Mouse (Mus musculus) adrenal gland, adult 18-20 months (tissue): ENCODE measurements at regions not wholly inside any gene's neighbourhood (a gene's known extent, or its start where the extent isn't known, plus 50 kb on each side); places are given as distances from the start of the nearest gene placed in this dataset.

ENCODE experiments used
- DNase-seq, 2 experiments: peaks; one replicate each; pipeline ENCODE4 v3.0.0; 2021 to 2022; ENCODE audit warnings: low spot score in 2 of 2

DNA sequence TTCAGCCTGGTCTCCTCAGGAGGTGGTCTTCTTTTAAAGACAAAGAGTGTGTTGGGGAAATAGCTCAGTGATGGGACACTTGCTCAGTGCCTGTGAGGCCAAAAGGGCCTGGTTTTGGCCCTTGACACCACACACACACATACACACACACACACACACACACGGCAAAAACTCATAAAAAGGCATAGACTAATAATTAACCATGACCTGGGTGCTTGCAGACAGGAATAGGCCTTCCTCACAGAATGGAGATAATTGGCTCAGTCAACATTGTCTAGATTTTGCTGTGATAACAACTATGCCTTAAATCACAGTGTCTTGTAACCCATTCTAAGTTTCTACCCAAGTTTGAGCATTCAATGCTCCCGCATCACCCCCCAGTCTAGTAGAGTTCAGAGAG, 158.5 kb downstream of the Emp1 start:
- DNase-seq: no peak

DNA sequence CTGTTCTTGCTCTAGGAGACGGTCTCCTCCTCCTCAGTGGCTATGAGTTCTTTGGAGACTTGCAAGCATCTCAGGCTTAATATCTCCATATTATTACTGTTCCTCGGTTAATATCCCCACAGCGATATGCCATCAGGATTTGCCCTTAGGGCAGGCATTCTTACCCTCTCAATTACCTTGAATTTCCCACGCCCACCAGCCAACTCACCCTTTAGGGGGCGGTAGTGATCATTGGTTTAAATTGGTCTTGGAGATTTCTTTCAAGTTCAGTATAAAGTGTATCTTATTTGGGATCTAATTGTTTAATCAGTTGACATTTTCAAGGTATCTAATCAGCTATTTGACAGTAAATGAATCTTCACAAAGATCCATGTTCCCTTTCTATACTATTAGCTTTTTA, 162.5 kb downstream of the Emp1 start:
- no peak for DNase-seq

DNA sequence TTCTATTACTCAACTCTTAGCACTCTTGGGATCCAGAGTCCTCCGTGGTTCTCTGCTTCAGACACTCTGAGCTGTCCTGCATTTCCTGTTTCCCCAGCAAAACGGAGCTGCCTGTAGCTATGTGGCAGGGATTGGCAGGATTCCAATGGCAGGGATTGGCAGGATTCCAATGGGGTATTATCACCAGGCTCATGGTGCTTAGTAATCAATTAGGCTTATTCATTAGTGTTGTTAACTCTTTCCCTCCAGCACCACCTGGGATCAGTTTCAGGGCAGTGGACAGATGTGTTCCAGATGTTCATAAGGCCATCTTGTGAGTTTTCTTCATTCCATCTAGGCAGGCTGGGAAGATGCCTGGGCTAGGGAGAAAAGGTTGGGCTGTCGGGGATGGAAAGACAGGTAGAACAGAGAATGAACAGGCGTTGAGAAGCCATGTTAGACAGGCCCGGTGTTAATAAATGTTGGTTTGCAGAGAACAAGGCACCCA, 163.5 kb downstream of the Emp1 start:
- DNase-seq: no peak

DNA sequence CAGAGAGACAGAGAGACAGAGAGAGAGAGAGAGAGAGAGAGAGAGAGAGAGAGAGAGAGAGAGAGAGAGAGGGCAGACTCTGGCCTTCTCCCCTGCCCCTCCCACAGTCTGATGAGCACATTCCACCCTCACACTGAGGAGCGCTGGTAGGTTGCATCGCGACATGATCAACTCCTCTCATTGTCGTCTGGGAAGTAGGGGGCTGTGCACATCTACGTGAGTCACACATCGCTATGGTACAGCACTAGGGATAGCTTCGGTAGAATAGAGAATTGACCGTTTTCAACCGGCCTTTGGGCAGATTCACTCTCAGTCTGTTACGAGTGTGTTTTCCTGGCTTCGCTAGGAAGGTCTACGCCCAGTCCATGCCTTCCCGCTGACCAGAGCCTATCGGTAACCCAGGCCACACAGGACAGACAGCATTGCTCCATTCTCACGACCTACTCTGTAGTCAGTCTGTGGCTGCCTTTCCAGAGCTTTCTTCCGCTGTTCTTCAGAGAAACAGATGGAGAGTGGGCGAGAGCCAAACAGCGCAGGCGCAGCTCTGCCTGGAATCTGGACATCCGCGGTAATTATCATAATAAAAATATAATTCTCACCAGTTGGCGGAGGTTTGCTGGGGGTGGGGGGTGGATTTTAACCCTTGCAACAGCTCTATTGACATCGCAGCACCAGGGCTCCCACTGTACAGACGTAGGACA, 164.3 kb downstream of the Emp1 start:
- no peak for DNase-seq

DNA sequence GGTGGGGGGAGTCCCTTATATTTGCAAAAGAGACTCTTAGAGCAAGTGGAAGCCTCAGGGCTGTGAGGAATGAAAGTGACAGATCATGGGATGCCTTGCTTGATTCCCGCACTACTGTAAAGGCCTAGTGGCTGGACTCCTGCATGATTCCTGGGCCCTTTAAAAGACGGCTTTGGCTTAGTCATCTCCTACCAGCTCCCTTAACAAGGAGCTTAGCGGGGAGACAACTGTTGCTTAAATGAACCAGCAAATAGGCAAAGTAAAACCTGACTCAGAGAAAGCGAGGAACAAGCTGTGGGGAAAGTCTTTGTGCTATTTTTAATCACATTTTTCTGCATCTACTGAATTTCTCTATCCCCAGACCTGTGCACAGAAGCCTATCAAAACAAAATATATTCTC, 165.5 kb downstream of the Emp1 start:
- no peak for DNase-seq

DNA sequence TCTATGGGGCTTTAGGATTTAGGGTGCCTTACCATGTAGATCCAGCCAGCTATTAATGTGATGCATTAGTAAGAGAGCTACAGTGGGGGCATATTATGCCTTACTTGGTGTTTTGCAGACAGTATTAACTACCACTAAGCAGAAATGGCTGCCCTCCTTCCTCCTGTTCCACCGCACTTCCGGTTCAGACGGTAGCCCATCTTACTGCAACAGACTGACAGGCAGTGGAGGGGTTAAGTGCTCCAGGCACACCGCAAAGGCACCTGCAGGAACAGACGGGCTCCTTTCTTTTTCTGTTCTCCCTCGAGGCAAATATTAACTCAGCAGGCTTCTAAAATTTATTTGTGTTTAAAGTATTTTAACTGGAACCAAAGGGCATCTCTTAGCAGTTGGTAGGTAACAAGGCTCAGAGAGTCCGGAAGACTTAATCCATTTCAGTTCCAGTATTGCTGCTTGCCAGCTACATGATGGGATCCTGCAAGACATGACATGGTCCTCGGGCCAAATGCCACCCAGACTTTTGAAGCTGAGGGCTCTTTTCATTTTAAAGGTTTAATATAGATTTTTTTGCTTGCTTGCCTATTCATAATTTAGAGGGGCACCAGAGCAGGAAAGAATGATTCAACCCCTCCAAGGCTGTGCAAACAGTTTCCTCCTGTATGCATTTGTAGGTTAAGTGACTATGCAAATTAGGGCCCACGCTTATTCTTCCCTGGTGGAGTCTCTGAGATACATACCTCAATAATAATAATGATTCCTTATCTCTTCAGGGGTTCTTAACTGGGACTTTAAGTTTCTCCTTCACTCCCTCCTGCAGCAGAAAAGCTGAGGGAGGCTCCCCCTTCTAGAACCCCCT, 177.7 kb downstream of the Emp1 start:
- no peak for DNase-seq

DNA sequence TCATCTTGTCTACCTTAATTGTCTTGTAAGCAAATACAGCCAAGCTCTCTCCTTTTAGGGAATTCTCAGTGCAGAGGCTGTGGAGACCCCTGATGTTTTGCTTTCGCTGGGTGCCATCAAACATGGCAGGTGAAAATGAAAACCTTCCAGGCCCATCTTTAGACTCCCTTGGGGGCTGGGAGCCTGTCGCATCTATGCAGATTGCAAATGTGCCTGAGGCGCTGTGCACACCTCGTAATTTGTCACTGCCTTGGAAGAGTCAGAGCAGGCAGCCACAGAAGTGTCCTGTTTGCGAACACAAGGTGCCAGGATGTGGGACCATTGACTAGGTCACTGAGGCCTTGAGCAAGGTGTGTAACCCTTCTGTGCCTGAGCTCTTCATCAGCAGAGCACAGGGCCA, 179.2 kb downstream of the Emp1 start:
- DNase-seq: no peak

DNA sequence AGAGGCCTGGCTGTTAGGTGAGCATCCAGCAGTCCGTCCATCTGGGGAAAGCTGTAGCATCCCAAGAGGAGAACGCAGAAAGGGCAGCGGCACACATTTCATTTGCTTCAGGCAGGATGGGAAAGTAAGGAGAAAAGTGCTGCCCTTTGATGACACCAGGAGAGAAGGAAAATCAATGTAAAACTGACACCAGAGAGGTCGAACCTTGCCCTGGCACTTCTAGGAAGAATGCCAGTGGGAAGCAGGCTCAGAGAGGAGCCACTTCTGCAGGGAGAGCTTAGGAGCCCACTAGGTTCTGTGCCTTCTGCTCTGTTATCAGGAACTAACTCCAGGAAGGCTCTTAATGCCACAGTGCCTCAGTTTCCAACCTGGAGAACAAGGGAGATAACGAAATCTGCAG, 180.0 kb downstream of the Emp1 start:
- no peak for DNase-seq

DNA sequence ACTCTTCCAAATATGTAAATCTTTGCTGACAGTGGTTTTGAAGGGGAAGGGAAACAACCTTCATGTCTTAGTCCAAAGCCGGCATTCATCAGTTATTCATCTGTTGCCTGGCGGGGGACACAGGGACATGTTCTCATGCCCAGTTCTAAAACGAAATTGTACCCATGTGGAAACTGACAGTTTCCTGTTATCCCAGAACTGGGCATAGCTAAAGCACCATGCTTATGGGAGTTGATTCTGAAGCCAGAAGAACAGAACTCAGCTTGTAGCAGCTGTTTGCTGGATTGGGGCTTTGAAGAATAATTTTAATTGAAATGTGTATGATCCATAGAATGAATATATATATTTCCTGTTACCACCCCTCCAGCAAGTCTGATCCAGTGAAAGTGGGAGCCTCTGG, 181.0 kb downstream of the Emp1 start:
- no peak for DNase-seq

DNA sequence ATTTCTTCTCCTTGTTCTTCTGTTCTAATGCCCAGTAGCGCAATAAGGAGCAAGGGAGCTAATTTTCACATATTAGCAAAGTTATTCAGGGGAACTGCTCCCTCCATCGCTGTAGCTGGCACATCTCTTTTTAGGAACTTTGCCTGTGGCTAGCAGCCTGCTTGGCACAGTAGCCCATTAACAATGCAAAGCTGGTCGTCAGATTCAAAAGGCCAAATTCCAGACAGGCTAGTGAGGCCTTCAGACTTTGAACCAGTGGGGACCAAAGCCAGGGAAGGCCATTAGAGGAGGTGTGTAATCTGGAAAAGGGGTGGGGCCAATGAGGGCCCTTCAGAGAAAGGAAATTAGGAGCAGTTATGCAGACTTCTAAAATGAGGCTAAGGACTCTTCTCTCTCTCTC, 181.5 kb downstream of the Emp1 start:
- no peak for DNase-seq

DNA sequence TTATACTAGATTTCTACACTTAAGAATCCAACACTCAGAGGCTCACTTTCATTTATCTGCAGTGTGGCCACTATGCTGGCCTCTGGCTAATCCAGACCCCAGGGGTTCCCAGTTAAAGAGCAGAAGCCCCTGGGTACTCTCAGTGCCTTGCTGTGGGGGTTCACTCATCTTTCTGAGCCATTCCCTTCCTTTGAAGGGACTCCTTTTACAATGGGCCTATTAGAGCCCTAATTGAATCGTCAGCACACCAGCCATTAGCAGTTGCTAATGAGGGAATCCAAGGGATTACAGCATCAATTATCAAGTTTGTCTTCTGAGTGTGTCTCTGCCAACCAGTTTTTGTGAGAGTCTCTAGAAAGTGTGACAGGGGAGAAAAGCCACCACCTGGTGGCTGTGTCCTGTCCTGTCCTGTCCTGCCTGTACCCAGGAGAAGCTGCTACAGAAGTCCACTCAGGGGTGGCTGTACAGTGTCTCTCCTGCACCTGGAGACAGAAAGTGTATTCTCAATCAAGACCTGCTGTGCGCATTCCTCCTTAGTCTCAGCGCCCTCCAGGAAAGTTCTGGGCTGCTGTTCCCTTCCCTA, 188.1 kb downstream of the Emp1 start:
- DNase-seq: no peak

DNA sequence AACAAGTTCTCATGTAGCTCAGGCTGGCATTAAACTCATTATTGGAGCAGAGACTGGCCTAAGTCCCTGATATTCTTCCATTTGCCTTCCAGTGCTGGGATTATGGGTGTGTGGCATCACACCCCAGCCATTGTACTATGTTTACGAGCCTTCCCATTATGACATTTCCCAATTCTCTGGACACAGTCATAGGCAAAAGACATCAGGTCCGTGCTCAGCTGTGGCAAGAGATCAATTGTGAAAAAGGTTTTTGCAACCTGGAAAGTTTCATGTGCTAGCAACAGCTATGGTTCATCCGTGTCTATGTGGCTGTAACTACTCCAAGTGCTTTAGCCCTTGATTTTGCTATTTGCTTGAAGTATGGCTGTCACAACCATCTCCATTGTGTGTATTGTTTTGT, 190.1 kb downstream of the Emp1 start:
- DNase-seq: no peak

DNA sequence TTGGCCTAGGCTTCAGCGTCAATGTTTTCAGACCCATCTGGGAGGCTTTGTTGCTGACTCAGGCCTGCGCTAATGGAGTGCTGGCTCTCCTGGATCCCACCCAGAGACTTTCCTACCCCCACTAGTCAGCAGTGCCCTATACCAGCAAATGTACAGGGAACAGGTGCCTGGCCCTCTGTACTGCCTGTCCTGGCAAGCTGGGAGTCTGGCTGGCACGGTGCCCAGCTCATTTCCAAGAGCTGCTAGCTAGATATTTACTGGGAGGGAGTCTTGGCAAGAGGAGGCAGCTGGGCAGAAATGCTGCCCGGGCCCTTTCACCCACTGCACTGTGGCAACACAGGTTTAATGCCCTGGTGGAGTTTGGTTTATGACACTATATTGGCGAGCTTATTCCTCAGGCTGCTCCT, 197.2 kb downstream of the Emp1 start:
- DNase-seq: peak; percentile 58 to 71

DNA sequence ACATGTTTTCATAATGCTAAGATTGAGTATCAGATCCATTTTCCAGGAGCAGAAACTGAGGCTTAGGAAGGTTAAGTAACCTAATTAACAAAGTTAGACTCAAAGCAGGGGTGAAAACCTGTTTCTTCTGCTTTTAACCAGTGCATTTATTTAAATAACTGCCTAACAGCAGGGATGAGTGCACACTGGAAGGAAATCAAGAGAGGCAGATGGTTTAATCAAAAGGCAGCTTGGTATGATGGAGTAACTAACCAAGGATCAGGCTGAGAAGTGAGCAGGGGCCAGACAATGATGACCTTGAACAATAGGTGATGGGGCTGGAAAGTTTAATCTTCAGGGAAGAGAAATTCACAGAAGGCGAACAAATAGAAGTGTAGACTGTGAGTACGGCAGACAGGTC, 199.9 kb downstream of the Emp1 start:
- no peak for DNase-seq

DNA sequence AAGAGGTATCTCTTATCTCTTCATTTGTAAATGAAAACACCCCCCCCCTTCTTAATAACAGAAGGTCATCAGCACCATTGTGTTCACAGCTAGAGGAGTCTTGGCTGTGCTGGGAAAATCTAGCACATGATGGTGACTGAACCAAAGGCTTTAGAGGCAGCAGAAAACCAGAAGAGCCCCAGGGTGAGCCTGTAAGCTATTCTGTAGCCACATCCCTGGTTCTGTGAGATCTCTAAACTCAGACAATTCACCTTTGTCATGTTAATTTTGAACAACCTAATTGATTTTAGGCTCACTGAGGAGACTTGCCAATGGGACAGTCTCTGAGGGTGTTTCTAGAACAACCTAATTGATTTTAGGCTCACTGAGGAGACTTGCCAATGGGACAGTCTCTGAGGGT, 201.4 kb downstream of the Emp1 start:
- DNase-seq: no peak

DNA sequence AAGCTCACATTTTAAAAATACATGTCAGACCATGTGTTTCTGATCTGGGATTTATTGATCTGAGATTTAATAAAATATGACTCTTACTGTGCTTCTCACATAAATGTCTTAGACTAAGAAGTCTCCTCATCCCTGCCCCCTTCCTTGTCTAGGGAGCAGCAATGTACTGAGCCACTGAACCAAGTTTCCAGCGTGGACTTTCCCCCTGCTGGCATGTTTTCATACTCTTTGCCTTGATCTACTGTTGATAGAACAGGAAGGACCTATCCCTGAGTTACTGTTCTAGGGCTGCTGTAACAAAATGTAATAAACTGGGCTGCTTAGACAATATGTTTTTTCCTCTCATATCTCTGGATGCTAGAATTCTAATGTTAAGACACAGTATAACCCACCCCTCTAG, 206.7 kb downstream of the Emp1 start:
- DNase-seq: no peak

DNA sequence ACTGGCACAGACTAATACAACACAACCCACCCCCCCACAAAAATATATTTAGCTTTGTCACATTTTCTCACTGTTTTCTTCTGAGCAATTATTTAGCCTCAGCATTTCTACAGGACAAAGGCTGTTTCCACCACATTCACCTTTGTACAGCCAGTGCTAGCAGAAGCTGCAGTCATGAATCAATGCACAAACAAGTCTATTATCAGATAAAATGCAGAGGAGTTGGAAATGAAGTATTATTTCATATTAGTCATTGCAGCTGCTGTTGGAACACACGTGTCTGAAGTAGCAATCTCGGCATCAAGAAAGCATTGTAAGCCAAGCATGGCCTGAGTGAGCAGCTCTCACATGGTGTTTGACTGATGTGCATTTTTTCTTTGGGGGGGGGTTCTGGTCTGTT, 212.9 kb downstream of the Emp1 start:
- no peak for DNase-seq

DNA sequence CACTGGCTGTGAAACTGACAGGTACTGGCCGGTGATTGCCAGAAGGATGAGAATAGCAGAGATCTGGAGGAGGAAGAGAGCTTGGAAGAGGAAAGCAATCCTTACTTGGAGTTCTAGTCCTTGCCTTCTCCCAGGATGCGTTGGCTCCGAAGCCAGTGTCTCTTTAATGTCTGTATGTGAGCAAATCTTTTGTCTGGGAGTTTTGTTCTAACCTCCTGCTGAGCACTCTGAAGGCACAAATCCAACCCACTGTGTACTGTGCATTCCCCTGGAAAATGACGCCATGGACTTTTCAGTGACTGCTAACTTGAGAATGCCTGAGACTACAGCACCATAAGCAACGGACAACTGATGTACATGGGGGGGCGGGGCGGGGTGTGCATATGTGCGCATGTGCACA, 216.4 kb downstream of the Emp1 start:
- DNase-seq: no peak

DNA sequence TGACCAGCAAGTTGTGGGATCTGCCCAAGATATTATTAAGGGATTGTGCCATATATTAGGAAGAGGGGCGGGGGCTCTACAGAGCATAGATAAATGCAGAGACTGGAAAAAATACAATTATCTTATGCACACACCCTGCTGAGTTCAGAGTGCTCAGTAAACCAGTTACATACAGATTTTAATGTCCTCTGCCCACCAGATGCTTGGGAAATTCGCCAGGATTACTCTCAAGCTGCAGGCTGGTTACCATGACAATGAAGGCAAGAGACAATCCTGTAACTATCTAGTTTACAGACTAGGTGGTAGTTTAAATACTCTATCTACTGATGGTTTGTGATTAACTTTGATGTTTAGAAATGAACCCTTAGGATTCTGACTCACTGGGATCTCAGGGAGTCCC, 220.2 kb downstream of the Emp1 start:
- DNase-seq: no peak

DNA sequence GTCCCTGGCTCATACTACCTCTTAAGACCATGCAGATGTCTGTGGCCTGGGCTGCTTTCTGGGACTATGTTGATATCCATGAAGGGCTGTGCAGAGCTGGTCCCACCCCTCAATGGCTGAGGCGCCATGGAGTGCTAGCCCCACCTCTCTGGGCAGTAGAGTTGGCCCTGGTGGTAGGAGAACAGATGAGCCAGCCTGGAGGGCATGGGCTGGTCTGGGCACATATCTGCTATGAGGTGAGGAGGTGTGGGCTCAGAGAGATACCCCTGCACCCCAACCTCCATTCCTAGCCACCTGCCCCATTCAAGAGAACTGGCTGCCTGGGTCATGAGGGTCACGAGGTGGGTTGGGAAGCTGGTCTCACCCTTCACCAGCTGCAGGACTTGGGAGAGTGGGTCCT, 222.4 kb downstream of the Emp1 start:
- no peak for DNase-seq

DNA sequence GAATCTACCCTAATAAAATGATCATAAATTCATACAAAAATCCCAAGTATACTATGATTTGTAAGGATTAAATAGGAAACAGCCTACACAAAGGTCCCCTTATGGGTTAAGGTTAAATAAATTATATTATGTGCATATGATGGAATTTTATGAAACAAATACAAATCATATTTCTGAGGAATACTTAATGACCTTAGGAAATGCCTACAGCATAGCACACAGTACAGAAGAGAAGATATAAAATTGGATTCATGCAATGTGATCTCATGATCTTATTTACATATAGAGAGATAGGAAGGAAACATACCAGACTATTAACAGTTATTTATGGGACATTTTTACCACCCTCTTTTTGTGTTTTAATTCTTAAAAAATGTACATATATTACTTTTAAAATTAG, 227.7 kb downstream of the Emp1 start:
- no peak for DNase-seq

DNA sequence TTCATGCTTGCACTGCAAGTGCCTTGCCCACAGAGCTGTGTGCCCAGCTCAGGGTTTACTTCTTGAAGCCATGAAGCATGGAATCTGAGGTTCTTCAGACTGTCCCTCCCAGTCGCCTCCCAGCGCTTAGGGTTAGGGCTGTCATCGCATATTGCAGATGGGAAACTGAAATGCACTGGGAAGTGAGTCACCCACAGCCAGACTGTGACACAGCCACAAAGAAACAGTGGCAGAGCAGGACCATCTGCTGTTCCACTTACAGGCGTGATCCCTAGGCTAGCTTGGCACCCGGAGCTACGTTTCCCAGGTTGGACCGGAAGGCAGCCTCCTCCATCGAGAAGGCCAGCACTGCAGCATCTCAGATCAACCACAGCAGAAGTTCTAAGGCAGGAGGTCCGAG, 228.7 kb downstream of the Emp1 start:
- no peak for DNase-seq
